Mouse (Mus musculus) heart, embryonic 13.5 days (tissue): Measurements from ENCODE around the gene Mvb12b. TPM values are rescaled to one million over a fixed set of nuclear protein-coding genes. Genes with fewer than 3 reads are reported as not detected.

ENCODE experiments used
- ATAC-seq: fragments of 200-750 bp; cut with Nextera tagmentation; 2 replicates; pipeline ENCODE4 v1.8.0; 2017; ENCODE audit warnings: moderate TSS enrichment; ENCODE audit not compliant: insufficient number of reproducible peaks, low FRiP score, low TSS enrichment; ENCODE audit errors: extremely low read depth
- H3K27ac ChIP-seq: fragments of 300-500 bp; sonication (generic); replicated peaks from 2 replicates; pipeline ENCODE4 v1.5.1; 2015; ENCODE audit warnings: moderate library complexity, mild to moderate bottlenecking, inconsistent platforms
- H3K27me3 ChIP-seq: fragments of 300-500 bp; sonication (generic); replicated peaks from 2 replicates; pipeline ENCODE4 v1.6.1; 2015; ENCODE audit warnings: mild to moderate bottlenecking, inconsistent platforms
- H3K36me3 ChIP-seq: fragments of 300-500 bp; sonication (generic); 2 replicates; pipeline ENCODE4 v1.6.1; 2015; ENCODE audit warnings: mild to moderate bottlenecking, inconsistent platforms
- H3K4me1 ChIP-seq: fragments of 300-500 bp; sonication (generic); 2 replicates; pipeline ENCODE4 v1.6.1; 2015; ENCODE audit warnings: inconsistent platforms
- H3K4me2 ChIP-seq: fragments of 300-500 bp; sonication (generic); 2 replicates; pipeline ENCODE4 v1.6.1; 2015; ENCODE audit warnings: inconsistent platforms, mild to moderate bottlenecking, moderate library complexity
- H3K4me3 ChIP-seq: fragments of 300-500 bp; sonication (generic); 2 replicates; pipeline ENCODE4 v1.5.1; 2015; ENCODE audit warnings: moderate library complexity, mild to moderate bottlenecking, inconsistent platforms
- H3K9ac ChIP-seq: fragments of 300-500 bp; sonication (generic); 2 replicates; pipeline ENCODE4 v1.6.1; 2015; ENCODE audit warnings: inconsistent platforms, mild to moderate bottlenecking, moderate library complexity
- H3K9me3 ChIP-seq: fragments of 300-500 bp; sonication (generic); 2 replicates; pipeline ENCODE4 v1.6.1; 2016; ENCODE audit warnings: inconsistent platforms
- WGBS: fragments of 180-500 bp; shearing (Covaris S2); methylation state at CpG from one replicate; pipeline ENCODE4 v1.1.7; 2015; ENCODE audit warnings: mixed read lengths; 5-methylcytosine and 5-hydroxymethylcytosine counted together
- polyA plus RNA-seq: library from polyadenylated mRNA; unstranded; fragments of >200 nt; fragmentation: Nextera tagmentation; extraction: Ambion mirVana; gene quantifications from 2 replicates; pipeline ENCODE4 v1.2.1, GENCODE M21; 2015

Mvb12b gene
- polyA plus RNA-seq, 1 experiment from 2014 or later, result 10.9 TPM

- no peaks in the 10 kb centered on the region for H3K9me3 ChIP-seq
- H3K4me2 ChIP-seq, result no peak overlapping the region
- WGBS, result 27% methylated on average over 13 of the region's 13 CpGs
- H3K36me3 ChIP-seq, result peaks cover 63% of the 10 kb centered on the region
- no peak overlapping the region for H3K4me3 ChIP-seq
- H3K27me3 ChIP-seq, result no peaks in the 10 kb centered on the region
- H3K27ac ChIP-seq, result no peak overlapping the region
- no peak overlapping the region for H3K9ac ChIP-seq
- peaks cover 5% of the 10 kb centered on the region; the same call in 1 of the 2 replicates for H3K4me1 ChIP-seq
- ATAC-seq, result no peak; the same call in 1 of the 2 replicates
Measured at GRCm38 (mm10) chr2:33821677-33822607, 65.8 kb downstream of the Mvb12b start.

DNA sequence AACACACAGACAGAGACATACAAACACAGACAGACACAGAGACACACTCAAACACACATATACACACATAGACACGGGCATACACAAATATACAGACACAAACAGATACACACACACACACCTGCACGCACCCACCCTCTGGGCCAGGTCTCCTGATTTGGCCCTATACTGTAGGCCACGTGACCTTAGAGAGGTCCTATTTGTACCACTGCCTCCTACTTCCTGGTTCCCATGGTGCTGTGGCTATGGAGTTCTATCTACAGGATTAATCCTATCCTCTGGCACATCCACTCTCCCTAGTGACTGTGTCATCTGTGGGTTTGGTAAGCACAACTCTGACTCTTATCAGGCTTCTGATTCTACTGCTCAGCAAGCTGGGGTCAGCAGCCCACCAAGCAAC is 67.3 kb downstream of the Mvb12b start:
- no peak for ATAC-seq
- no peak overlapping the region for H3K4me2 ChIP-seq
- no peak overlapping the region for H3K9ac ChIP-seq
- H3K4me1 ChIP-seq, result no peaks in the 10 kb centered on the region; the same call in 1 of the 2 replicates
- peaks cover 55% of the 10 kb centered on the region for H3K36me3 ChIP-seq
- no peaks in the 10 kb centered on the region for H3K9me3 ChIP-seq
- H3K4me3 ChIP-seq, result no peak overlapping the region
- H3K27ac ChIP-seq, result no peak overlapping the region
- H3K27me3 ChIP-seq, result no peaks in the 10 kb centered on the region
- WGBS, result 81% methylated on average over 3 of the region's 3 CpGs

- no peak for ATAC-seq
- 81% methylated on average over 5 of the region's 5 CpGs for WGBS
- no peaks in the 10 kb centered on the region for H3K9me3 ChIP-seq
Measured at GRCm38 (mm10) chr2:33820037-33820436, 67.7 kb downstream of the Mvb12b start.

GRCm38 (mm10) chr2:33818385-33818784 is 69.4 kb downstream of the Mvb12b start:
- 88% methylated on average over 2 of the region's 2 CpGs for WGBS
- peaks cover 34% of the 10 kb centered on the region for H3K36me3 ChIP-seq
- no peak overlapping the region for H3K9ac ChIP-seq
- H3K4me3 ChIP-seq, result no peak overlapping the region
- no peak overlapping the region for H3K27ac ChIP-seq
- H3K4me1 ChIP-seq, result peaks cover 4% of the 10 kb centered on the region
- H3K4me2 ChIP-seq, result no peak overlapping the region
- ATAC-seq, result no peak
- no peaks in the 10 kb centered on the region for H3K27me3 ChIP-seq
- no peaks in the 10 kb centered on the region for H3K9me3 ChIP-seq

More at GRCm38 (mm10) chr2:33820037-33820436, 67.7 kb downstream of the Mvb12b start:
- Histone ChIP-seq H3K36me3 (peaks cover 50% of the 10 kb centered on the region), H3K27ac (no peak overlapping the region), H3K9ac (no peak overlapping the region), H3K4me1 (no peaks in the 10 kb centered on the region; the same call in 1 of the 2 replicates), H3K27me3 (no peaks in the 10 kb centered on the region), H3K4me2 (no peak overlapping the region), H3K4me3 (no peak overlapping the region)

DNA sequence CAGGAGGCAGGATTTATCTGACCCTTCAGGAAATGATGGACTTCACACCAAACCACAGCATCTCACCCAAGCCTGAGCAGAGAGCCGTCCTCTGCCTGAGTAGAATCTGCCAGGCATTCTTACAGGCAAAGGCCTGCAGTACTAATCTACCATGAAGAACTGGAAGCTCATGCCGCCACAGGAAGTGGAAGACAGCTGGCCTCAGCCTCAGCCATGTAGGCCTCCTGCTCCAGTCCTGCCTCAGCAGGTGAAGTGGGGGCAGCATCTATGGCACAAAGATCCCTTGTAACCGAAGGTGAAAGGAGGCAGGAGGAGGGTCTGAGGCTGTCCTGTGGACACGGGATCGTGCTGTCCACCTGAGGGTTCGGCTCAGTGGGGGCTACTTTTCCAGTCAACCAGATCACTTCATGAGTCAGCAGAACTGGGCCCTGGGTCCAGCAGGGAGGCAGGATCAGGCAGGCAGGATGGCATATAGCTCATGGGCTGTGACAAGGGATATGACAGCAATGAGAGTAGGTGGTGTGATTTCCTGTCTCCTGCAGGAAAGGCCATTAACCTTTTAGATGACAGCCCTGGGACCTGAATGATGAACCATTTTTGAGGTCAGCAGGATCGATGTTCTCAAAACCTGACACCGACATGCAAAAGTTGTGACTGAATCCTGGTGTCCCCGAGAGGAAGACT is 69.9 kb downstream of the Mvb12b start:
- Histone ChIP-seq H3K9me3 (no peaks in the 10 kb centered on the region), H3K36me3 (peaks cover 33% of the 10 kb centered on the region), H3K27ac (no peak overlapping the region), H3K4me3 (no peak overlapping the region), H3K27me3 (no peaks in the 10 kb centered on the region), H3K9ac (no peak overlapping the region), H3K4me2 (no peak overlapping the region), H3K4me1 (peaks cover 4% of the 10 kb centered on the region)
- 78% methylated on average over 9 of the region's 9 CpGs for WGBS
- no peak for ATAC-seq

DNA sequence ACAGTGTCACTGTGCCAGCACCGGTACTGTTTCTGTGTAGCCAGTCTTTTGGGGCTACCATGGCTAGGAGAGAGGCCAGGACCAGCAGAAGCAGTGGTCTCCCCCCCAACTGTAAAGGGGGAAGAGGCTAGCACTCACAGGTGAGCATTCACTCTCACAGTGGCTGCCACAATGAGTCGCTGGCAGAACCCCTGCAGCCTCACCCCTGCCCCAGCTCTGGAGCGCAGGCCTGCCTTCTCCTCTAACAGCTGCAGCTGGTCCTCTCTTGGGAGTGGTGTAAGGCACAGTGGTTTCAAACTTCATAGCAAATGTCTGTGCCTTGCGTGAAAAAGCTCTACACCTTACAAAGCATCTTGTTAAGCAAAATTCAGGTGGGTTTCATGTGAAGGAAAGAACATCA is 70.7 kb downstream of the Mvb12b start:
- H3K4me3 ChIP-seq, result no peak overlapping the region
- ATAC-seq, result no peak
- 87% methylated on average over 4 of the region's 4 CpGs for WGBS
- no peaks in the 10 kb centered on the region for H3K27me3 ChIP-seq
- H3K4me2 ChIP-seq, result no peak overlapping the region
- H3K36me3 ChIP-seq, result peaks cover 33% of the 10 kb centered on the region
- peaks cover 8% of the 10 kb centered on the region for H3K4me1 ChIP-seq
- no peaks in the 10 kb centered on the region for H3K9me3 ChIP-seq
- no peak overlapping the region for H3K9ac ChIP-seq
- H3K27ac ChIP-seq, result no peak overlapping the region

DNA sequence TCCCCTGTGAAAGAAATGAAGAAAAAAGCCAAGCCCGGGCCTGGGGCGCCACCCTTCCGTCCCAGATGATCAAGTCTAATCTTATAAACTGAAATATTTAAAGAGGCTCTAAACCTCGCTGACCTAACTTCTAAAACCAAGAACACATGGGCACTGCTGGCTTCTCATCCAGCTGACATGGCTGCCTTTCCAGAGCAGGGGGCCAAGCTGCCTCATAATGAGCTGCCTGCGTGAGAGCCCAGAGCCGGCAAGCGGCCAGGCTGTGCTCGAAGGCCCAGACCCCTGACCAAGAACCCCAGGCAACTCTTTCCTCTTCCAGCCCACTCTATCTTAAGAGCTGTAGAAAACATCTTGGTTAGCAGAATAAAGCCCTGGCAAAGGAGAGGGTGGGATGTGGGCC is 73.2 kb downstream of the Mvb12b start:
- ATAC-seq, result no peak
- H3K4me2 ChIP-seq, result no peak overlapping the region

GRCm38 (mm10) chr2:33813501-33814240 is 74.1 kb downstream of the Mvb12b start:
- Histone ChIP-seq H3K36me3 (peaks cover 11% of the 10 kb centered on the region; the same call in 1 of the 2 replicates), H3K27ac (no peak overlapping the region), H3K4me1 (peaks cover 19% of the 10 kb centered on the region), H3K9me3 (no peaks in the 10 kb centered on the region), H3K27me3 (no peaks in the 10 kb centered on the region; the same call in 1 of the 2 replicates), H3K4me3 (no peak overlapping the region), H3K9ac (no peak overlapping the region), H3K4me2 (no peak overlapping the region)
- 60% methylated on average over 8 of the region's 8 CpGs for WGBS
- no peak for ATAC-seq

More for the DNA sequence above, 73.2 kb downstream of the Mvb12b start:
- no peak overlapping the region for H3K4me3 ChIP-seq
- no peaks in the 10 kb centered on the region for H3K9me3 ChIP-seq
- peaks cover 20% of the 10 kb centered on the region for H3K36me3 ChIP-seq
- no peaks in the 10 kb centered on the region; the same call in 1 of the 2 replicates for H3K27me3 ChIP-seq
- H3K27ac ChIP-seq, result no peak overlapping the region
- H3K4me1 ChIP-seq, result peaks cover 19% of the 10 kb centered on the region
- H3K9ac ChIP-seq, result no peak overlapping the region
- 74% methylated on average over 8 of the region's 8 CpGs for WGBS

GRCm38 (mm10) chr2:33812980-33813379 is 74.8 kb downstream of the Mvb12b start:
- no peak overlapping the region for H3K4me3 ChIP-seq
- no peak overlapping the region for H3K9ac ChIP-seq
- no peaks in the 10 kb centered on the region; the same call in 1 of the 2 replicates for H3K27me3 ChIP-seq
- 76% methylated on average over 11 of the region's 11 CpGs for WGBS
- peaks cover 19% of the 10 kb centered on the region for H3K4me1 ChIP-seq
- H3K9me3 ChIP-seq, result no peaks in the 10 kb centered on the region
- no peak overlapping the region for H3K27ac ChIP-seq
- ATAC-seq, result no peak
- no peak overlapping the region for H3K4me2 ChIP-seq
- H3K36me3 ChIP-seq, result peaks cover 12% of the 10 kb centered on the region; the same call in 1 of the 2 replicates

DNA sequence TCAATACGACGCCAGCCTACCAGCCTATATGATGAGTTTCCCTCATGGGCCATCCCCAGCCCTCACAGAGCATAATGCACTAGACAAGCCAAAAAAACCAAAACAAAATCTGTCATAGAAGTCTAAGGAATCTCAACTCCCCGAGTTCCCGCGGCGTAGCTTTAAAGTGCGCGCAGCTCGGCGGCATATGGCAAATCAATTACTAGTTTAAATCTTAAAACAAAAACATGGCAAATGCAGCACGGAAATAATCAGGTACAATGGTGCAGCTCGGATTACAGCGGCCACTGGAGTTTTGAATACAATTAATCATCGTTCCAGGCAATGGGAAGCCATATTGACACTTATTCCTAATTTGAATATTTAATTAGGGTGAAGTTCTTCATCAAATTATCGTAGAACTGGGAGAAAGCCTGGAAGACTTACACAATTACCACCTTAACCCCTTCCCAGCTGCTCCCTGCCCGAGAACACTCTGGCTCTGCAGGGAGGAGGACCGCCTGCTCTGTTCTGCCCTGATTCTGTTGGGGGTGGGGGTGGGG is 76.3 kb downstream of the Mvb12b start:
- Histone ChIP-seq H3K27me3 (no peaks in the 10 kb centered on the region; the same call in 1 of the 2 replicates), H3K9ac (no peak overlapping the region), H3K4me2 (no peak overlapping the region), H3K4me1 (peaks cover 19% of the 10 kb centered on the region), H3K27ac (no peak overlapping the region), H3K4me3 (no peak overlapping the region), H3K9me3 (no peaks in the 10 kb centered on the region), H3K36me3 (0 out of 2 replicates have a peak, but pooled peaks cover 6% of the 10 kb centered on the region)
- WGBS, result 74% methylated on average over 17 of the region's 17 CpGs
- ATAC-seq, result no peak
